Mouse (Mus musculus): ENCODE measurements around the gene Ehhadh. TPM values are rescaled to one million over a fixed set of nuclear protein-coding genes. Genes with fewer than 3 reads are reported as not detected.

The Ehhadh gene
- total and polyA plus RNA-seq, 3 experiments = 0.93 to 2.9 (median 1.1) TPM

GRCm38 (mm10) chr16:21769667-21770066 lies 17.9 kb downstream of the Ehhadh start:
- Histone ChIP-seq H3K27ac (ENCODE audit: insufficient read depth, low read depth) (no peak overlapping the region), H3K4me3 (replicated peaks in 1 of 3; ENCODE audit: low read depth in 2 of 3, low read length in 2 of 3, poor library complexity in 1 of 3) (no peak overlapping the region), H3K27me3 (replicated peaks) (no peaks in the 10 kb centered on the region), H3K9ac (ENCODE audit: insufficient read depth, low read depth) (no peak overlapping the region), H3K4me1 (ENCODE audit: control insufficient read depth in 1 of 2, insufficient read depth in 2 of 2) (no peaks in the 10 kb centered on the region), H3K4me2 (ENCODE audit: insufficient read depth, low read depth, poor library complexity, severe bottlenecking) (no peak overlapping the region), H3K36me3 (replicated peaks in 1 of 2; ENCODE audit: control insufficient read depth in 1 of 2, insufficient read depth in 1 of 2, low read length in 1 of 2) (no peaks in the 10 kb centered on the region), H3K79me2 (replicated peaks; ENCODE audit: control insufficient read depth, extremely low read depth, insufficient read depth, poor library complexity, severe bottlenecking) (no peaks in the 10 kb centered on the region), H3K9me3 (replicated peaks; ENCODE audit: low read length) (no peaks in the 10 kb centered on the region)
- in situ Hi-C loops (cut with MboI; ENCODE audit: low pct_ligation_motif_present, low pct_unique_long_range_greater_than_20kb, low sequenced_read_pairs) (no loop called here), dilution Hi-C loops (cut with MboI; ENCODE audit: extremely low pct_ligation_motif_present, extremely low pct_unique_long_range_greater_than_20kb, low sequenced_read_pairs) (no loop called here)
- DNase-seq (ENCODE audit: extremely low read depth) = peak; percentile 16
- TF ChIP-seq PAX5 (IDR thresholded peaks at IDR 0.05; ENCODE audit: low read length) (no peak), MXI1 (IDR thresholded peaks at IDR 0.05; ENCODE audit: low read depth, low read length) (no peak), SMC3 (IDR thresholded peaks at IDR 0.05; ENCODE audit: low read depth, low read length) (peak; percentile 50), RAD21 (IDR thresholded peaks at IDR 0.05; ENCODE audit: low read depth, low read length) (peak; percentile 81), ZNF384 (IDR thresholded peaks at IDR 0.05; ENCODE audit: low read depth, low read length) (peak; percentile 61), CTCF (conservative IDR thresholded peaks at IDR 0.05 in 1 of 2, IDR thresholded peaks at IDR 0.05 in 1 of 2; ENCODE audit: low read depth in 2 of 2, low read length in 2 of 2) (peak in 1 of 2 experiments; percentile 75; a peak in 2 of 4 replicates), RCOR1 (conservative IDR thresholded peaks at IDR 0.05; ENCODE audit: low read depth, low read length) (no peak), ZC3H11A (IDR thresholded peaks at IDR 0.05; ENCODE audit: low read depth, low read length) (0 out of 2 replicates have a peak, but pooled peaks have one; percentile 11)

- Histone ChIP-seq H3K79me2 (replicated peaks; ENCODE audit: control insufficient read depth, extremely low read depth, insufficient read depth, poor library complexity, severe bottlenecking) (no peaks in the 10 kb centered on the region), H3K36me3 (replicated peaks in 1 of 2; ENCODE audit: control insufficient read depth in 1 of 2, insufficient read depth in 1 of 2, low read length in 1 of 2) (no peaks in the 10 kb centered on the region)
- in situ Hi-C loops (cut with MboI; ENCODE audit: low pct_ligation_motif_present, low pct_unique_long_range_greater_than_20kb, low sequenced_read_pairs) = no loop called here
These were observed 19.4 kb downstream of the Ehhadh start for GRCm38 (mm10) chr16:21768255-21768654.

GRCm38 (mm10) chr16:21758447-21758846 lies 29.2 kb downstream of the Ehhadh start:
- Histone ChIP-seq H3K27me3 (replicated peaks) (no peaks in the 10 kb centered on the region), H3K27ac (ENCODE audit: insufficient read depth, low read depth) (no peak overlapping the region), H3K36me3 (replicated peaks in 1 of 2; ENCODE audit: control insufficient read depth in 1 of 2, insufficient read depth in 1 of 2, low read length in 1 of 2) (no peaks in the 10 kb centered on the region), H3K4me3 (replicated peaks in 1 of 3; ENCODE audit: low read depth in 2 of 3, low read length in 2 of 3, poor library complexity in 1 of 3) (no peak overlapping the region), H3K9me3 (replicated peaks; ENCODE audit: low read length) (no peaks in the 10 kb centered on the region), H3K9ac (ENCODE audit: insufficient read depth, low read depth) (no peak overlapping the region), H3K4me2 (ENCODE audit: insufficient read depth, low read depth, poor library complexity, severe bottlenecking) (no peak overlapping the region), H3K4me1 (ENCODE audit: control insufficient read depth in 1 of 2, insufficient read depth in 2 of 2) (peaks cover 3 to 4% of the 10 kb centered on the region in 2 experiments; a peak in 3 of 4 replicates), H3K79me2 (replicated peaks; ENCODE audit: control insufficient read depth, extremely low read depth, insufficient read depth, poor library complexity, severe bottlenecking) (no peaks in the 10 kb centered on the region)
- in situ Hi-C loops (cut with MboI; ENCODE audit: low pct_ligation_motif_present, low pct_unique_long_range_greater_than_20kb, low sequenced_read_pairs) = no loop called here
- DNase-seq (ENCODE audit: extremely low read depth) = no peak
- no peak for TF ChIP-seq TCF12 (IDR thresholded peaks at IDR 0.05; ENCODE audit: low read depth, low read length)
- dilution Hi-C loops (cut with MboI; ENCODE audit: extremely low pct_ligation_motif_present, extremely low pct_unique_long_range_greater_than_20kb, low sequenced_read_pairs) = no loop called here

More at GRCm38 (mm10) chr16:21768255-21768654, 19.4 kb downstream of the Ehhadh start:
- Histone ChIP-seq H3K27ac (ENCODE audit: insufficient read depth, low read depth) (no peak overlapping the region), H3K27me3 (replicated peaks) (no peaks in the 10 kb centered on the region), H3K4me2 (ENCODE audit: insufficient read depth, low read depth, poor library complexity, severe bottlenecking) (no peak overlapping the region), H3K4me1 (ENCODE audit: control insufficient read depth in 1 of 2, insufficient read depth in 2 of 2) (no peaks in the 10 kb centered on the region), H3K9me3 (replicated peaks; ENCODE audit: low read length) (no peaks in the 10 kb centered on the region), H3K9ac (ENCODE audit: insufficient read depth, low read depth) (no peak overlapping the region), H3K4me3 (replicated peaks in 1 of 3; ENCODE audit: low read depth in 2 of 3, low read length in 2 of 3, poor library complexity in 1 of 3) (no peak overlapping the region)
- TF ChIP-seq CTCF (conservative IDR thresholded peaks at IDR 0.05 in 1 of 2, IDR thresholded peaks at IDR 0.05 in 1 of 2; ENCODE audit: low read depth in 2 of 2, low read length in 2 of 2) (peak; percentile 22 to 74; a peak in 2 of 4 replicates), SMC3 (IDR thresholded peaks at IDR 0.05; ENCODE audit: low read depth, low read length) (peak; percentile 70), ZKSCAN1 (IDR thresholded peaks at IDR 0.05; ENCODE audit: borderline replicate concordance, low read depth, low read length) (no peak), ZNF384 (IDR thresholded peaks at IDR 0.05; ENCODE audit: low read depth, low read length) (no peak), MAFK (IDR thresholded peaks at IDR 0.05; ENCODE audit: insufficient replicate concordance, low read length) (peak; percentile 20; the same call in 1 of the 2 replicates), UBTF (IDR thresholded peaks at IDR 0.05; ENCODE audit: low read depth, low read length) (no peak), ZC3H11A (IDR thresholded peaks at IDR 0.05; ENCODE audit: low read depth, low read length) (peak; percentile 55; the same call in 1 of the 2 replicates), RAD21 (IDR thresholded peaks at IDR 0.05; ENCODE audit: low read depth, low read length) (peak; percentile 82), ETS1 (conservative IDR thresholded peaks at IDR 0.05; ENCODE audit: low read depth, low read length) (no peak)
- dilution Hi-C loops (cut with MboI; ENCODE audit: extremely low pct_ligation_motif_present, extremely low pct_unique_long_range_greater_than_20kb, low sequenced_read_pairs) = no loop called here
- no peak for DNase-seq (ENCODE audit: extremely low read depth)
